Mouse (Mus musculus): ENCODE measurements at regions not wholly inside any gene's neighbourhood (a gene's known extent, or its start where the extent isn't known, plus 50 kb on each side); places are given as distances from the start of the nearest gene placed in this dataset.

- Histone ChIP-seq H3K4me2 (ENCODE audit: low read depth) (no peak overlapping the region), H3K36me3 (replicated peaks; ENCODE audit: control insufficient read depth, insufficient read depth, low read depth) (no peaks in the 10 kb centered on the region), H3K9me3 (ENCODE audit: control insufficient read depth, low read length) (no peaks in the 10 kb centered on the region), H3K4me3 (ENCODE audit: insufficient read depth in 1 of 2, low read depth in 2 of 2, low read length in 2 of 2) (no peak overlapping the region), H3K27me3 (ENCODE audit: control insufficient read depth, insufficient read depth, low read length) (no peaks in the 10 kb centered on the region), H3K4me1 (replicated peaks; ENCODE audit: control insufficient read depth in 2 of 2, insufficient read depth in 2 of 2, low read length in 1 of 2) (no peaks in the 10 kb centered on the region), H3K9ac (replicated peaks) (no peak overlapping the region), H3K27ac (no peak overlapping the region)
- 50% methylated on average over 6 of the region's 6 CpGs for WGBS (ENCODE audit: insufficient replicate concordance)
- TF ChIP-seq EP300 (IDR thresholded peaks at IDR 0.05; ENCODE audit: low read depth) (no peak), CTCF (IDR thresholded peaks at IDR 0.05; ENCODE audit: low read depth) (no peak)
- DNase-seq (ENCODE audit: low read depth in 3 of 3, low spot score in 3 of 3) (no peak), ATAC-seq (ENCODE audit: insufficient read depth) (no peak)
Measured at GRCm38 (mm10) chr14:58323164-58323563, 252.8 kb downstream of the Fgf9 start.

DNA sequence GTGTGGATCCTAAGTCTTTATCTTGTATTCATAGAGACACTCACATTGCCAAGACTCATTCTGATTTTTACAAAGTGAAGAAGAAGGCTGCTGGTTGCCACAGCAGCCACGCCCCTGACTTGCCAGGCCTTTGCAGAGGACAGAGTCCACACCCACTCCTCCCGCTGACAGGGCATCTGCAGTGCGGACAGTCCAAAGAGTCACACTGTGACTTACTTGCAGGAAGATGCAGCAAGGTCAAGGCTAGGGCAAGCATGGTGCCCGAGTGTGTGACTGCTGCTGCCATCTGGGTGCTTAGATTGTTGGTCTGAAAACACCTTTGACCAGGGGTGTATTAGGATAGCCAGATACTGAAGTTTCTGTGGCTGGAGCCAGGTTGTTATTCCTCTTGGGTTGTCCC lies 252.1 kb downstream of the Fgf9 start:
- TF ChIP-seq EP300 (IDR thresholded peaks at IDR 0.05; ENCODE audit: low read depth) = no peak
- TF ChIP-seq CTCF (IDR thresholded peaks at IDR 0.05; ENCODE audit: low read depth) = no peak
- DNase-seq (ENCODE audit: low read depth in 3 of 3, low spot score in 3 of 3) (no peak), ATAC-seq (ENCODE audit: insufficient read depth) (no peak)
- no peak overlapping the region for H3K9ac ChIP-seq (replicated peaks)
- WGBS (ENCODE audit: insufficient replicate concordance) = 54% methylated on average over 4 of the region's 4 CpGs
- H3K27me3 ChIP-seq (ENCODE audit: control insufficient read depth, insufficient read depth, low read length) = no peaks in the 10 kb centered on the region
- no peaks in the 10 kb centered on the region for H3K36me3 ChIP-seq (replicated peaks; ENCODE audit: control insufficient read depth, insufficient read depth, low read depth)
- no peak overlapping the region for H3K27ac ChIP-seq
- H3K4me2 ChIP-seq (ENCODE audit: low read depth) = no peak overlapping the region
- no peaks in the 10 kb centered on the region for H3K4me1 ChIP-seq (replicated peaks; ENCODE audit: control insufficient read depth in 2 of 2, insufficient read depth in 2 of 2, low read length in 1 of 2)
- no peak overlapping the region for H3K4me3 ChIP-seq (ENCODE audit: insufficient read depth in 1 of 2, low read depth in 2 of 2, low read length in 2 of 2)
- no peaks in the 10 kb centered on the region for H3K9me3 ChIP-seq (ENCODE audit: control insufficient read depth, low read length)

DNA sequence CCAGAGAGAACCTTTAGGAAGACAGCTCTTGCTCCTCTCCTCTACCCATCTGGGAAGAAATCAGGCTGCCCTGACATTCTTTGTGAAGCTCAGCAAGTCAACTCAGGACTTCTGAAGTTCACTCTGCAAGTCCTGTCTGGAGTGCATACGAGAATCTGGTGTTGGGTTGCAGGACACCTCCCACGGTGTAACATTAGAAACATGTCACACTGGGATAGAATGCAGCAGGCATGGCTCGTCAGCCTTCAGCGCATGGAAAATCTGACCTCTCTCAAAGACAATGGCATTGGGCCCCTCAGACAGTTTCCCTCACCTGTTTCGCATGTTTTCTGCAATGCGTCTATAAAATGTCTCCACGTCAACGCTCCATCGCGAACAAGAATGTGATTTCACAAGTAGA lies 251.5 kb downstream of the Fgf9 start:
- no peaks in the 10 kb centered on the region for H3K27me3 ChIP-seq (ENCODE audit: control insufficient read depth, insufficient read depth, low read length)
- H3K9me3 ChIP-seq (ENCODE audit: control insufficient read depth, low read length) = no peaks in the 10 kb centered on the region
- 79% methylated on average over 10 of the region's 10 CpGs for WGBS (ENCODE audit: insufficient replicate concordance)
- H3K4me3 ChIP-seq (ENCODE audit: insufficient read depth in 1 of 2, low read depth in 2 of 2, low read length in 2 of 2) = no peak overlapping the region
- DNase-seq (ENCODE audit: low read depth in 3 of 3, low spot score in 3 of 3) = no peak
- H3K4me1 ChIP-seq (replicated peaks; ENCODE audit: control insufficient read depth in 2 of 2, insufficient read depth in 2 of 2, low read length in 1 of 2) = no peaks in the 10 kb centered on the region
- no peak overlapping the region for H3K27ac ChIP-seq
- no peak for ATAC-seq (ENCODE audit: insufficient read depth)
- no peak overlapping the region for H3K9ac ChIP-seq (replicated peaks)
- H3K36me3 ChIP-seq (replicated peaks; ENCODE audit: control insufficient read depth, insufficient read depth, low read depth) = no peaks in the 10 kb centered on the region
- no peak for TF ChIP-seq CTCF (IDR thresholded peaks at IDR 0.05; ENCODE audit: low read depth)
- no peak for TF ChIP-seq EP300 (IDR thresholded peaks at IDR 0.05; ENCODE audit: low read depth)
- H3K4me2 ChIP-seq (ENCODE audit: low read depth) = no peak overlapping the region

DNA sequence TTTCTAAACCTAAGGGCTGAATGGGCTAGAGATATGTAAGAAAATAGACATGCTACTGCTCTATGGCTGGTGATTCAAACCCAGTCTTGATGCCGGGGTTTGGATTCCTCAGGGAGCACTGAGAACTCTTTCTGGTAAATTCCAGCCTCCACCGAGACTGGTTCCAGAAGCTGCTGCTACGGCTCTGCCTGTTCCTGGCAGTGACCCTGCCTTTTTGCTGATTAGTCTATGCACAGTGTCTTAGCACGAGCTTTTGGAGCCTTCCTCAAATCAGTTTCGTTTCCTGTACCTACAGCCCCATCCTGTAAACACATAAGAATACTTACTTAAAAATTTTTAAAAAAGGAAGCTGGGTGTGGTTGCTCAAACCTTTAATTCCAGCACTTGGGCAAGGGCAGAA lies 250.9 kb downstream of the Fgf9 start:
- Histone ChIP-seq H3K27ac (no peak overlapping the region), H3K4me1 (replicated peaks; ENCODE audit: control insufficient read depth in 2 of 2, insufficient read depth in 2 of 2, low read length in 1 of 2) (no peaks in the 10 kb centered on the region), H3K4me2 (ENCODE audit: low read depth) (no peak overlapping the region), H3K36me3 (replicated peaks; ENCODE audit: control insufficient read depth, insufficient read depth, low read depth) (no peaks in the 10 kb centered on the region), H3K27me3 (ENCODE audit: control insufficient read depth, insufficient read depth, low read length) (no peaks in the 10 kb centered on the region), H3K9me3 (ENCODE audit: control insufficient read depth, low read length) (no peaks in the 10 kb centered on the region), H3K4me3 (ENCODE audit: insufficient read depth in 1 of 2, low read depth in 2 of 2, low read length in 2 of 2) (no peak overlapping the region), H3K9ac (replicated peaks) (no peak overlapping the region)
- WGBS (ENCODE audit: insufficient replicate concordance) = 43% methylated on average over 5 of the region's 5 CpGs
- TF ChIP-seq EP300 (IDR thresholded peaks at IDR 0.05; ENCODE audit: low read depth) (no peak), CTCF (IDR thresholded peaks at IDR 0.05; ENCODE audit: low read depth) (no peak)
- ATAC-seq (ENCODE audit: insufficient read depth) = no peak
- DNase-seq (ENCODE audit: low read depth in 3 of 3, low spot score in 3 of 3) = no peak

DNA sequence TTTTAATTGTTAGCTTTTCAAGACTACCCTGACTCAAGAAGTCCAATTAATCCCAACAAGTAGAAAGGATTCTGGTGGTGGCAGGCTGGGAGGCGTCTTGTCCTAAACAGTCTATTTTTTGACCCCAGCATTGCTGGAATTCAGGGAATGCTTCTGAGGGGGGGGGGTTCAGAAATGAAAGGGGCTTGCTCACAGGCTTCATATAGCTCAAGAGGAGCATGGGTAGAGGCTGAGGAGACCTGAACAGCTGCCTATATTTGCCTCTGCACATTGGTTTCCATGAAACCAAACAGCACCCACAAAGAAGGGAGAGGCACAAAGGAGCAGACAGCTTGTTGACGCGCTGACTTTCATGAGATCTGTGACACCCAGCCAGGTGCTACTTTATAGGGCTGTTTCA lies 247.3 kb downstream of the Fgf9 start:
- TF ChIP-seq CTCF (IDR thresholded peaks at IDR 0.05; ENCODE audit: low read depth) (no peak), EP300 (IDR thresholded peaks at IDR 0.05; ENCODE audit: low read depth) (no peak)
- H3K4me3 ChIP-seq (ENCODE audit: insufficient read depth in 1 of 2, low read depth in 2 of 2, low read length in 2 of 2) = no peak overlapping the region
- ATAC-seq (ENCODE audit: insufficient read depth) (no peak), DNase-seq (ENCODE audit: low read depth in 3 of 3, low spot score in 3 of 3) (no peak)
- H3K27me3 ChIP-seq (ENCODE audit: control insufficient read depth, insufficient read depth, low read length) = no peaks in the 10 kb centered on the region
- no peaks in the 10 kb centered on the region for H3K36me3 ChIP-seq (replicated peaks; ENCODE audit: control insufficient read depth, insufficient read depth, low read depth)
- no peak overlapping the region for H3K9ac ChIP-seq (replicated peaks)
- no peak overlapping the region for H3K27ac ChIP-seq
- no peak overlapping the region for H3K4me2 ChIP-seq (ENCODE audit: low read depth)
- H3K4me1 ChIP-seq (replicated peaks; ENCODE audit: control insufficient read depth in 2 of 2, insufficient read depth in 2 of 2, low read length in 1 of 2) = no peaks in the 10 kb centered on the region
- H3K9me3 ChIP-seq (ENCODE audit: control insufficient read depth, low read length) = no peaks in the 10 kb centered on the region
- WGBS (ENCODE audit: insufficient replicate concordance) = 75% methylated on average over 3 of the region's 3 CpGs
